Mouse (Mus musculus) heart, adult 2 months (tissue): ENCODE measurements around the gene Cldnd1.

Experiments
- CTCF ChIP-seq: fragments of 200-600 bp; IDR thresholded peaks from 2 replicates; pipeline ENCODE4 v1.8.1; 2022; ENCODE audit warnings: antibody characterized with exemption, mild to moderate bottlenecking, moderate library complexity
- EP300 ChIP-seq: fragments of 200-500 bp; IDR thresholded peaks from 2 replicates; pipeline ENCODE4 v1.6.1; 2011; ENCODE audit warnings: low read depth, low read length, control low read depth; ENCODE audit not compliant: insufficient read depth
- POLR2A ChIP-seq: fragments of 200-500 bp; IDR thresholded peaks from 2 replicates; pipeline ENCODE4 v1.6.1; 2011; ENCODE audit warnings: mild to moderate bottlenecking, low read depth, low read length, control low read depth; ENCODE audit not compliant: insufficient read depth

GRCm38 (mm10) chr16:58718666-58719120 is 9.0 kb upstream of the Cldnd1 start, which contains the start of gene Gpr15:
- TF ChIP-seq CTCF: no peak
- TF ChIP-seq POLR2A: no peak
- TF ChIP-seq EP300: no peak
